7 mouse cellular contexts compared by ENCODE assay signal in the genomic region with DNA sequence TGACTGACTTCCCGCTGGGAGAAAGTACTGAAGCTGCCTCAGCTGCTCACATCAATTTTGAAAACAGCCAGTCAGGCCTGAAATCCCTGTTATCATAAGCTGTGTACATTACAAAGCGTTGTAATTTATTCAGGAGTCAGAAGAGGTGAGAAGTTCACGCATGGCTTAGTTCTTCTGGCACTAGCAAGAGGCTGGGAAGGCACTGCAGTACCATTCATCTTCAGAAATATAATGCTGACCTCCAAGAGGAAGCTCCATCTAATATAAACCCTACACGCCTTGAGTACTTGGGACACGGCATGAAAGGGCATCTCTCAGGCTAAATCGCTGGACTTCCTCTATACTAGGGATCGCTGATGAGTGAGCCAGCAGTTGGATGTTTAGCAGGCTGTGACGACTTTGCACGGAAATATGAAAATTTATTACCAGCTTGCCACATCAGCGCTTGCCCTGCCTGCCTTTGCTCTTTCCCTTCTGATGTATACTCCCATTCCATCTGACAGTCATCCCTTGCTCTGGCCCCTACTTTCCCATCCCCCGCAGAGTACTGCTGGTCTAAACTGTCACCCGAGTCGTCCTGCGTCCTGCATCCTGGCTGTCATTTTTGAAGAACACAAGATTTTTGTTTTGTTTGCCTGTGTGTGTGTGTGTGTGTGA.
A peak's percentile ranks its signal among the peaks of the same experiment; 100 is the strongest.
DNase-seq lines count a peak whose midpoint lies in the region; ATAC-seq lines count a peak whose summit lies in the region.

No protein-coding gene starts in this region.

- H3K27me3 ChIP-seq in lung, embryonic 16.5 days (ENCODE audit: control insufficient read depth, insufficient read depth, low read depth, low read length) = no peaks in the 10 kb centered on the region
- H3K27me3 ChIP-seq in embryonic facial prominence, embryonic 14.5 days (replicated peaks; ENCODE audit: control insufficient read depth, insufficient read depth, low read length) = no peaks in the 10 kb centered on the region
- no peaks in the 10 kb centered on the region for H3K27me3 ChIP-seq in hindbrain, embryonic 16.5 days (replicated peaks; ENCODE audit: control insufficient read depth, insufficient read depth, low read length)
- H3K27me3 ChIP-seq in midbrain, embryonic 10.5 days (ENCODE audit: low read depth, poor library complexity, severe bottlenecking) = peaks cover 16% of the 10 kb centered on the region

- H3K27ac ChIP-seq in lung, embryonic 16.5 days (ENCODE audit: low read length) = no peak overlapping the region
- 0 out of 2 replicates have a peak overlapping the region, but pooled peaks have one; percentile 5 for H3K27ac ChIP-seq in embryonic facial prominence, embryonic 14.5 days (replicated peaks; ENCODE audit: low read depth, low read length)
- peak overlapping the region; percentile 83 for H3K27ac ChIP-seq in hindbrain, embryonic 16.5 days (ENCODE audit: low read depth, low read length)
- peak overlapping the region; percentile 33 for H3K27ac ChIP-seq in midbrain, embryonic 10.5 days (replicated peaks)

- H3K36me3 ChIP-seq in lung, embryonic 16.5 days (ENCODE audit: control insufficient read depth, insufficient read depth, low read length) = no peaks in the 10 kb centered on the region
- no peaks in the 10 kb centered on the region for H3K36me3 ChIP-seq in embryonic facial prominence, embryonic 14.5 days (ENCODE audit: control insufficient read depth, insufficient read depth, low read length)
- no peaks in the 10 kb centered on the region for H3K36me3 ChIP-seq in hindbrain, embryonic 16.5 days (ENCODE audit: control insufficient read depth, insufficient read depth, low read length)
- no peaks in the 10 kb centered on the region for H3K36me3 ChIP-seq in midbrain, embryonic 10.5 days

- peak; percentile 68 for ATAC-seq in lung, embryonic 16.5 days (ENCODE audit: low read depth)
- peak; percentile 62 for ATAC-seq in embryonic facial prominence, embryonic 14.5 days (ENCODE audit: low read depth)
- ATAC-seq in hindbrain, embryonic 16.5 days = peak; percentile 81

- peak overlapping the region; percentile 68 for H3K4me2 ChIP-seq in lung, embryonic 16.5 days (ENCODE audit: low read depth, low read length)
- H3K4me2 ChIP-seq in embryonic facial prominence, embryonic 14.5 days (ENCODE audit: low read depth, low read length) = peak overlapping the region; percentile 78
- H3K4me2 ChIP-seq in hindbrain, embryonic 16.5 days (ENCODE audit: low read length) = peak overlapping the region; percentile 62

- no peaks in the 10 kb centered on the region for H3K4me1 ChIP-seq in lung, embryonic 16.5 days (replicated peaks; ENCODE audit: control insufficient read depth, insufficient read depth, low read length)
- H3K4me1 ChIP-seq in embryonic facial prominence, embryonic 14.5 days (ENCODE audit: control insufficient read depth, insufficient read depth, low read length) = no peaks in the 10 kb centered on the region
- H3K4me1 ChIP-seq in hindbrain, embryonic 16.5 days (ENCODE audit: control insufficient read depth, insufficient read depth, low read depth, low read length) = peaks cover 4% of the 10 kb centered on the region; the same call in 1 of the 2 replicates
- H3K4me1 ChIP-seq in midbrain, embryonic 10.5 days = peaks cover 18% of the 10 kb centered on the region

- H3K4me3 ChIP-seq in lung, embryonic 16.5 days (ENCODE audit: low read length) = peak overlapping the region; percentile 44
- peak overlapping the region; percentile 46 for H3K4me3 ChIP-seq in embryonic facial prominence, embryonic 14.5 days (ENCODE audit: low read depth, low read length)
- H3K4me3 ChIP-seq in hindbrain, embryonic 16.5 days (ENCODE audit: low read length) = peak overlapping the region; percentile 57
- peak overlapping the region; percentile 54 for H3K4me3 ChIP-seq in midbrain, embryonic 10.5 days

- H3K9ac ChIP-seq in lung, embryonic 16.5 days (ENCODE audit: low read length) = no peak overlapping the region
- H3K9ac ChIP-seq in embryonic facial prominence, embryonic 14.5 days (ENCODE audit: low read depth, low read length) = peak overlapping the region; percentile 53
- peak overlapping the region; percentile 72 for H3K9ac ChIP-seq in hindbrain, embryonic 16.5 days (ENCODE audit: low read depth, low read length)

- 4% methylated on average over 14 of the region's 14 CpGs for WGBS in lung, embryonic 16.5 days
- 7% methylated on average over 14 of the region's 14 CpGs for WGBS in embryonic facial prominence, embryonic 14.5 days
- WGBS in hindbrain, embryonic 16.5 days = 2% methylated on average over 14 of the region's 14 CpGs
- 5% methylated on average over 14 of the region's 14 CpGs for WGBS in midbrain, embryonic 10.5 days

- no peak for DNase-seq in lung, postnatal 25 days (ENCODE audit: low spot score)
- DNase-seq in embryonic facial prominence, embryonic 14.5 days (ENCODE audit: low spot score) = peak; percentile 20
- no peak for DNase-seq in midbrain, embryonic 10.5 days (ENCODE audit: low spot score)
- peak; percentile 16 for DNase-seq in telencephalon, adult 2 months (ENCODE audit: low read depth, low spot score)
- no peak for DNase-seq in adrenal gland, postnatal 36 days

- no peaks in the 10 kb centered on the region for H3K9me3 ChIP-seq in lung, embryonic 16.5 days (ENCODE audit: control insufficient read depth, low read length)
- H3K9me3 ChIP-seq in embryonic facial prominence, embryonic 14.5 days (ENCODE audit: control insufficient read depth, low read length) = no peaks in the 10 kb centered on the region
- H3K9me3 ChIP-seq in hindbrain, embryonic 16.5 days (ENCODE audit: control insufficient read depth, low read length) = no peaks in the 10 kb centered on the region
- no peaks in the 10 kb centered on the region for H3K9me3 ChIP-seq in midbrain, embryonic 10.5 days (replicated peaks)

Comparison
In these comparisons a context has a peak if more than half of its experiments do, and no peak if none do; other contexts are left out.
1. DNase-seq: peak in embryonic facial prominence, embryonic 14.5 days (single experiment) and telencephalon, adult 2 months (single experiment); none in lung, postnatal 25 days (single experiment), midbrain, embryonic 10.5 days (single experiment) and adrenal gland, postnatal 36 days (0 of 2).
2. Peak in every context shown above with its lines, with median percentiles within 50 percentile points of each other: ATAC-seq, H3K4me2 ChIP-seq and H3K4me3 ChIP-seq.